In the genomic region with DNA sequence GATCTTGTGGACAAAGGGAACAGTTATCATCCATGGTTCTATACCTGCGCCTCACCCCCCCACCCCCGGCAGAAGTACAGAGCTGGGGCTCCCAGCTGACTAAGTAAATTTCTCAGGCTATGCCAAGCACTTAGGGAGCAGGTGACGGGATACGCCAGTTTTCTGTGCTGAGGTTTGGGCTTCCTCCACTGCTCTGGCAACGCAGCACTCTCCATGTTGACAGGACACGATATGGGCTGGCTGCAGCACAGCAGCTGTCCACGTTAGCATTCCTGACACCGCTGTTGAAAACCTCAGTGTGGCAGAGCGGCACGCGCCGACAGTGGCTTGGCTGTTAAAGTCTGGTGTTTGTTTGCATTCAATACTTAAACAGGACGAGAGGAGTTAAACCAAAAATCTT, we compare ENCODE assay signal across 11 mouse cellular contexts. TPM values are rescaled to one million over a fixed set of nuclear protein-coding genes. Genes with fewer than 3 reads are reported as not detected.
DNase-seq lines count a peak whose midpoint lies in the region; ATAC-seq and TF ChIP-seq lines count a peak whose summit lies in the region.
"Had no signal": no experiment of that assay in that cellular context is flagged by ENCODE, and none has a peak within 500 bp of the region (broad histone marks: within the 10 kb centered on the region; RNA-seq: fewer than 3 reads in every experiment).

No protein-coding gene starts in this region.

- DNase-seq in gastrocnemius, adult 2 months = peak; percentile 65
- no peak for DNase-seq in gastrocnemius, postnatal 4 days (ENCODE audit: low spot score in 2 of 2)
- DNase-seq in right cerebral cortex, postnatal 4 days = no peak
- no peak for DNase-seq in thymus, adult 18-20 months

- no peak for ATAC-seq in embryonic facial prominence, embryonic 12.5 days (ENCODE audit: insufficient number of reproducible peaks, insufficient read depth, low FRiP score, low TSS enrichment)
- peak; percentile 71 for ATAC-seq in heart, embryonic 12.5 days (ENCODE audit: insufficient number of reproducible peaks, low FRiP score)
- peak; percentile 64; the same call in 1 of the 2 replicates for ATAC-seq in midbrain, embryonic 13.5 days
- no peak for ATAC-seq in granulocyte monocyte progenitor cell, adult 5-6 weeks (replicated peaks; ENCODE audit: poor library complexity, severe bottlenecking)

- H3K36me3 ChIP-seq in embryonic facial prominence, embryonic 12.5 days = peaks cover 40% of the 10 kb centered on the region
- H3K36me3 ChIP-seq in heart, embryonic 12.5 days = peaks cover 37% of the 10 kb centered on the region
- peaks cover 40% of the 10 kb centered on the region for H3K36me3 ChIP-seq in midbrain, embryonic 13.5 days
- H3K36me3 ChIP-seq: intestine, embryonic 15.5 days had no signal

- no peak overlapping the region for H3K9ac ChIP-seq in embryonic facial prominence, embryonic 12.5 days
- H3K9ac ChIP-seq in heart, embryonic 12.5 days = no peak overlapping the region; the same call in 1 of the 2 replicates
- H3K9ac ChIP-seq in midbrain, embryonic 13.5 days (replicated peaks) = no peak overlapping the region
- H3K9ac ChIP-seq: intestine, embryonic 15.5 days; liver, embryonic 14.5 days had no signal

- TF ChIP-seq CTCF in gastrocnemius, adult 2 months (IDR thresholded peaks at IDR 0.05) = no peak

- H3K27me3 ChIP-seq in embryonic facial prominence, embryonic 12.5 days = no peaks in the 10 kb centered on the region
- H3K27me3 ChIP-seq in heart, embryonic 12.5 days (replicated peaks) = no peaks in the 10 kb centered on the region
- no peaks in the 10 kb centered on the region for H3K27me3 ChIP-seq in midbrain, embryonic 13.5 days
- H3K27me3 ChIP-seq: intestine, embryonic 15.5 days had no signal

- peak overlapping the region; percentile 79 for H3K27ac ChIP-seq in gastrocnemius, adult 2 months
- H3K27ac ChIP-seq in embryonic facial prominence, embryonic 12.5 days = peak overlapping the region; percentile 36; the same call in 1 of the 2 replicates
- peak overlapping the region; percentile 67 for H3K27ac ChIP-seq in heart, embryonic 12.5 days (ENCODE audit: poor library complexity, severe bottlenecking)
- peak overlapping the region; percentile 58; the same call in 1 of the 2 replicates for H3K27ac ChIP-seq in midbrain, embryonic 13.5 days
- H3K27ac ChIP-seq: intestine, embryonic 15.5 days; liver, embryonic 14.5 days had no signal

- H3K9me3 ChIP-seq in embryonic facial prominence, embryonic 12.5 days = no peaks in the 10 kb centered on the region
- no peaks in the 10 kb centered on the region for H3K9me3 ChIP-seq in heart, embryonic 12.5 days (replicated peaks)
- H3K9me3 ChIP-seq in midbrain, embryonic 13.5 days = no peaks in the 10 kb centered on the region
- H3K9me3 ChIP-seq: intestine, embryonic 15.5 days had no signal

- no peak overlapping the region for H3K4me2 ChIP-seq in embryonic facial prominence, embryonic 12.5 days (replicated peaks)
- peak overlapping the region; percentile 56 for H3K4me2 ChIP-seq in heart, embryonic 12.5 days
- H3K4me2 ChIP-seq in midbrain, embryonic 13.5 days (replicated peaks) = no peak overlapping the region
- H3K4me2 ChIP-seq: intestine, embryonic 15.5 days had no signal

- peaks cover 8% of the 10 kb centered on the region; the same call in 1 of the 2 replicates for H3K4me1 ChIP-seq in embryonic facial prominence, embryonic 12.5 days
- peaks cover 23% of the 10 kb centered on the region for H3K4me1 ChIP-seq in heart, embryonic 12.5 days (replicated peaks)
- H3K4me1 ChIP-seq in midbrain, embryonic 13.5 days (replicated peaks) = peaks cover 21% of the 10 kb centered on the region
- H3K4me1 ChIP-seq: intestine, embryonic 15.5 days had no signal

- H3K4me3 ChIP-seq in gastrocnemius, adult 2 months = peak overlapping the region; percentile 48
- H3K4me3 ChIP-seq in embryonic facial prominence, embryonic 12.5 days = no peak overlapping the region
- no peak overlapping the region for H3K4me3 ChIP-seq in heart, embryonic 12.5 days
- H3K4me3 ChIP-seq in midbrain, embryonic 13.5 days (replicated peaks) = no peak overlapping the region
- H3K4me3 ChIP-seq: intestine, embryonic 15.5 days had no signal

- intact Hi-C loops in gastrocnemius, adult 2 months (cut with DNase I) = loop anchor here (2.0 kb wide), 1 partner anchor 514 kb away; no protein-coding TSS in a partner anchor

- 76% methylated on average over 13 of the region's 13 CpGs for WGBS in embryonic facial prominence, embryonic 12.5 days
- 38% methylated on average over 13 of the region's 13 CpGs for WGBS in heart, embryonic 12.5 days
- 71% methylated on average over 13 of the region's 13 CpGs for WGBS in midbrain, embryonic 13.5 days

RNA-seq across cellular contexts. Expression of a gene that starts 55.2 kb away (rescaled TPM):
- 10 to 100 TPM; 33.6 to 58.6 TPM for total RNA-seq in gastrocnemius, adult 2 months (2021)
- total RNA-seq in gastrocnemius, postnatal 4 days (2021) = 10 to 100 TPM; 21.4 to 27.1 TPM
- polyA plus RNA-seq in embryonic facial prominence, embryonic 12.5 days (2016; fragmentation: Nextera tagmentation; extraction: Ambion mirVana) = 0.39 and 0.47 TPM in 2 replicates
- polyA plus RNA-seq in heart, embryonic 12.5 days (2016; fragmentation: Nextera tagmentation; extraction: Ambion mirVana) = 0.17 and 0.23 TPM in 2 replicates
- polyA plus RNA-seq in midbrain, embryonic 13.5 days (2015; fragmentation: Nextera tagmentation; extraction: Ambion mirVana) = 0.13 and 0.18 TPM in 2 replicates
- not detected in 2 replicates for total RNA-seq in granulocyte monocyte progenitor cell, adult 5-6 weeks (2014; fragmentation: Nextera tagmentation)
- total RNA-seq in granulocyte monocyte progenitor cell, adult 5-6 weeks (2017) = not detected in 2 replicates
- total RNA-seq: common myeloid progenitor, adult 5-6 weeks had no signal
- polyA plus RNA-seq: intestine, embryonic 15.5 days; liver, embryonic 14.5 days had no signal

Comparison
In these comparisons a context has a peak if more than half of its experiments do, and no peak if none do; other contexts are left out.
1. ATAC-seq: peak in heart, embryonic 12.5 days (single experiment) and midbrain, embryonic 13.5 days (single experiment); none in embryonic facial prominence, embryonic 12.5 days (single experiment) and granulocyte monocyte progenitor cell, adult 5-6 weeks (single experiment).
2. RNA of a gene that starts 55.2 kb away (total RNA-seq): 33.6 to 58.6 TPM in gastrocnemius, adult 2 months and 21.4 to 27.1 TPM in gastrocnemius, postnatal 4 days; not detected in granulocyte monocyte progenitor cell, adult 5-6 weeks; every median in the first group is over 10 times any median in the second.
3. Peak in every context shown above with its lines, with median percentiles within 50 percentile points of each other: H3K27ac ChIP-seq.